Mouse (Mus musculus) Patski (cell line): Measurements from ENCODE around the gene Efl1. TPM values are rescaled to one million over a fixed set of nuclear protein-coding genes. Genes with fewer than 3 reads are reported as not detected.

Experiments used
- ATAC-seq: fragments of 100-300 bp; one replicate; pipeline ENCODE4 v1.8.0; 2021
- CTCF ChIA-PET: fragments of 350-600 bp; sonication (Branson Sonifier 250); formaldehyde crosslinking; loops from one replicate; lab custom pipeline; 2022; ENCODE audit warnings: inconsistent platforms; lab: Charles Lee
- POLR2A ChIA-PET: fragments of 350-600 bp; sonication (Branson Sonifier 250); formaldehyde crosslinking; loops from one replicate; lab custom pipeline; 2022; ENCODE audit warnings: antibody characterized with exemption, inconsistent platforms; lab: Charles Lee
- DNase-seq: peaks from one replicate; pipeline ENCODE4 v3.0.0-alpha.2; 2011; ENCODE audit warnings: low read depth, low spot score
- H3K27me3 ChIP-seq: fragments of 371-371 bp; one replicate; pipeline ENCODE4 v1.5.1; 2021
- CTCF ChIP-seq: fragments of 100-300 bp; IDR thresholded peaks from one replicate; pipeline ENCODE4 v1.5.1; 2021
- in situ Hi-C: fragments of 300-500 bp; cut with MboI; formaldehyde crosslinking; loops from 3 replicates; pipeline ENCODE4 v1.11.1; 2018; ENCODE audit warnings: low pct_unique_long_range_greater_than_20kb, mixed read lengths
- polyA plus RNA-seq: library from polyadenylated mRNA; unstranded; gene quantifications from one replicate; pipeline ENCODE4 v1.2.3, GENCODE M21; 2021

Efl1 gene
- polyA plus RNA-seq, 1 experiment from 2014 or later, result 18.8 TPM

DNA sequence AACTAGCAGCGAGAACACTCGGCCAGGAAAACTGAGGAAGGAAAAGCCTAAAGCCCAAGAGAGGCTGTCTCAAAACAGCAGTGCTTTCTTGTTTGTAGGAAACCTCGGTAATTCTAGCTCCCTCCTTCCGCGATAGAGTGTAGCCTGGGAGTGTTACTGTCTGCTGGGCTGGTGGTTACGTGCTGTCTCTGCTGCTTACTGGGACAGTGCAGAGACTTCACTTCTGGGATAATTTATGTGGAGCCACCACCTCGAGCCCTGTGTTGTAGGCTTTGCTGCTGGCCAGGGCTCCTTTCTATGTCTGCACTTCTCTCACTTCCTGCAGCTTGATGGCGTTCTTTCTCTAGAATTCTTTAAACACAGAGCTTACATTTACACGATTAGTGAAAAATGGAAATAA lies 124.7 kb downstream of the Efl1 start:
- ChIA-PET POLR2A (no interaction called here), CTCF (interaction anchor here (0.8 to 1.6 kb wide), 3 partner anchors 9 to 14 kb away, joined by 3 to 4 read pairs (median 3); no protein-coding TSS in a partner anchor)
- no peak for ATAC-seq
- no peaks in the 10 kb centered on the region for H3K27me3 ChIP-seq
- in situ Hi-C loops, result no loop called here
- no peak for DNase-seq
- TF ChIP-seq CTCF, result no peak

DNA sequence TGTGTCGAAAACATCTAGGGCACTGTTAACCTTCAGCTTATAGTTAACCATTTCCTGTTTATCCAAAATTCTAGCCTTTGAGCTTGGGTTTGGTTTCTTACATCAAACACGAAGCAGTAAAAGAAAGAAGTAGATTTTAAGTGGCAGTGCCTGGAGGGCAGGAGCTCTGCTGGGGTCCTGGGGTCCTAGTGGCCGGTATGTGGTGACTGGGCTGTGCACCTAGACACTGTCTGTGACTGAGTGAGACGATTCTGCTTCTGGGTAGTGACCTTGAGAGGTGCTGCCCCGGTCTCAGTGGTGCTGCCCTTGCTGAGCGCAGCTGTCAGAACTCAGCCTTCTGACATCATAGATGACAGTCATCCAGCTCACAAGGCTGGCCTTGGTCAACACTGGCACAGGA lies 125.5 kb downstream of the Efl1 start:
- no peak for TF ChIP-seq CTCF
- no peaks in the 10 kb centered on the region for H3K27me3 ChIP-seq
- CTCF ChIA-PET, result interaction anchor here (1.4 kb wide), 1 partner anchor 14 kb away, joined by 3 read pairs; no protein-coding TSS in a partner anchor
- in situ Hi-C loops, result no loop called here
- POLR2A ChIA-PET, result no interaction called here
- DNase-seq, result no peak
- ATAC-seq, result no peak

GRCm38 (mm10) chr7:82775090-82775489 lies 126.7 kb downstream of the Efl1 start:
- no peaks in the 10 kb centered on the region for H3K27me3 ChIP-seq
- ChIA-PET CTCF (interaction anchor here (0.6 to 1.4 kb wide), 2 partner anchors 13 to 1170 kb away, joined by 3 read pairs; no protein-coding TSS in a partner anchor), POLR2A (no interaction called here)
- in situ Hi-C loops, result no loop called here
- no peak for DNase-seq
- no peak for ATAC-seq
- TF ChIP-seq CTCF, result no peak

- POLR2A ChIA-PET, result no interaction called here
- in situ Hi-C loops, result no loop called here
- CTCF ChIA-PET, result interaction anchor here (1.3 kb wide), 1 partner anchor 25 kb away, joined by 3 read pairs; no protein-coding TSS in a partner anchor
- DNase-seq (no peak), ATAC-seq (no peak)
- no peaks in the 10 kb centered on the region for H3K27me3 ChIP-seq
- no peak for TF ChIP-seq CTCF
Measured at GRCm38 (mm10) chr7:82783071-82783470, 134.7 kb downstream of the Efl1 start.

- POLR2A ChIA-PET, result no interaction called here
- no peak for ATAC-seq
- no peaks in the 10 kb centered on the region for H3K27me3 ChIP-seq
- CTCF ChIA-PET, result no interaction called here
- in situ Hi-C loops, result no loop called here
- DNase-seq, result no peak
- no peak for TF ChIP-seq CTCF
Measured at GRCm38 (mm10) chr7:82783693-82784092, 135.3 kb downstream of the Efl1 start.

DNA sequence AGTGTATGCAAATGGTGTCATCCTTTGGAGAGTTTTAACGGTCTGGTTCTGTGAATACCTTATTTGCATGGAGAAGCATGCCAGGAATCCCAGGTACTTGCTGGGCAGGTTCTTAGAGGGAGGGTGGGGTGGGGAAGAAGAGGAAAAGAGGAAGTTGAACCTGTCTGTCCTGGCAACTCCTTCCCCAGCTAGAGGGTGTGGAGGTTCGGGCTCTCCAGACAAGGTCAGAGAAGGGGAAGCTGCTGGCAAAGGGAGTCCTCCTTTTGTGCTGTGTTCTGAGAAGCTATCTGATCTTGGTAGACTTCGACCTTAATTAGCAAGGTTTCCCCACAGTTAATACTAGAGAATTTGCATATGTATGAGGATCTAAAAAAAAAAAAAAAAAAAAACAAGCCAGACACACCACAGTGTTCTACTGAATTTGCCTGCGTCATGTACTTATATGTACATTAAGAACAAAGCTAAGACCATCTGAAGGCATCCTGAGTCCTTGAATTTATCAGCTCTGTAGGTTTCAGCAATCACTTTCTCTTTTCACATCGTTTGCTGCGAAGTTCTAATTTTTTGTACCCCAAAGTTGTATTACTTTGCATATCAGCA lies 137.0 kb downstream of the Efl1 start:
- TF ChIP-seq CTCF, result no peak
- no peak for DNase-seq
- no peaks in the 10 kb centered on the region for H3K27me3 ChIP-seq
- CTCF ChIA-PET, result interaction anchor here (0.8 kb wide), 1 partner anchor 10 kb away, joined by 3 read pairs; no protein-coding TSS in a partner anchor
- in situ Hi-C loops, result no loop called here
- POLR2A ChIA-PET, result interaction anchor here (0.7 to 1.1 kb wide), 2 partner anchors 14 to 24 kb away, joined by 3 read pairs; no protein-coding TSS in a partner anchor
- no peak for ATAC-seq

GRCm38 (mm10) chr7:82785970-82786647 lies 137.7 kb downstream of the Efl1 start:
- in situ Hi-C loops, result no loop called here
- DNase-seq (no peak), ATAC-seq (peak; percentile 65)
- no peaks in the 10 kb centered on the region for H3K27me3 ChIP-seq
- ChIA-PET CTCF (interaction anchor here (0.8 kb wide), 1 partner anchor 9 kb away, joined by 3 read pairs; no protein-coding TSS in a partner anchor), POLR2A (interaction anchor here (0.5 to 1.1 kb wide), 2 partner anchors 23 to 30 kb away, joined by 3 read pairs; no protein-coding TSS in a partner anchor)
- no peak for TF ChIP-seq CTCF

- no peaks in the 10 kb centered on the region for H3K27me3 ChIP-seq
- no peak for TF ChIP-seq CTCF
- ChIA-PET CTCF (no interaction called here), POLR2A (no interaction called here)
- ATAC-seq, result no peak
- no peak for DNase-seq
- in situ Hi-C loops, result no loop called here
Measured at GRCm38 (mm10) chr7:82792644-82793043, 144.2 kb downstream of the Efl1 start.

DNA sequence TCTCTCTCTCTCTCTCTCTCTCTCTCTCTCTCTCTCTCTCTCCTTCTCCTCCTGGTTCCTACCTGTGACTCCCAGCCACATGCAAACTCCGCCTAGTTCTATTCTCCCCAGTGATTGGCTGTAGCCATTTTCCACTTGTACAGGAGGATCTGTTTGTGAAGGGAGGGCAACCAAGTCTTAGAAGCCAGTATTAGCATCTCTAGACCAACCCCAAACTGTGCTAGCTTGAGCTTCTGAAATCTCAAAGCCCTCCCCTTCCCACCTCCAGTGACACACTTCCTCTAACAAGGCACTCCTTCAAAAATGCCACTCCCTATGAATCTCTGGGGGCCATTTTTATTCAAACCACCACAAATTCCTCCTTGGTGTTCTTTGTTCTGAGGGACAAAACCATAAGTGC lies 144.7 kb downstream of the Efl1 start:
- no peak for ATAC-seq
- no peak for DNase-seq
- in situ Hi-C loops, result no loop called here
- CTCF ChIA-PET, result no interaction called here
- no peaks in the 10 kb centered on the region for H3K27me3 ChIP-seq
- no peak for TF ChIP-seq CTCF
- POLR2A ChIA-PET, result no interaction called here

DNA sequence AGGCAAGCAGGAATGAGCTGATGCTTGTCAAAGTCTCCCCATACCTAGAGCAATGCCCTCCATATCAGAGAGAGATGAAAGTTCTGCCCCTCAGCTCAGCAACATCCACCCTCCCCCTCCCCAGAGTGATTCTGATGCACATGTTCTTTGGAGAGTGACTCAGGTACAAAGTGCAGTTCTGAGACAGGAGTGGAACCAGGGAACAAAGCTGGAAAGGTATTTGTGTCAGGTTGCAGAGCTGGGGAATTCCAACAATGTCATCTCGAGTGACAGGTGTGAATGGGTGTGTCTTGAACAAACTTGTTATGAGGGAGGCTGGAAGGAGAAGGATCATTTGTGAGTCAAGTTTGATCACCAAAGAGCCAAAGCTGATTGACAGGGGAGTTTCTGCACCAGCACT lies 146.1 kb downstream of the Efl1 start:
- POLR2A ChIA-PET, result no interaction called here
- TF ChIP-seq CTCF, result no peak
- in situ Hi-C loops, result no loop called here
- DNase-seq (no peak), ATAC-seq (no peak)
- CTCF ChIA-PET, result interaction anchor here (1.3 kb wide), 1 partner anchor 26 kb away, joined by 3 read pairs; no protein-coding TSS in a partner anchor
- H3K27me3 ChIP-seq, result no peaks in the 10 kb centered on the region

DNA sequence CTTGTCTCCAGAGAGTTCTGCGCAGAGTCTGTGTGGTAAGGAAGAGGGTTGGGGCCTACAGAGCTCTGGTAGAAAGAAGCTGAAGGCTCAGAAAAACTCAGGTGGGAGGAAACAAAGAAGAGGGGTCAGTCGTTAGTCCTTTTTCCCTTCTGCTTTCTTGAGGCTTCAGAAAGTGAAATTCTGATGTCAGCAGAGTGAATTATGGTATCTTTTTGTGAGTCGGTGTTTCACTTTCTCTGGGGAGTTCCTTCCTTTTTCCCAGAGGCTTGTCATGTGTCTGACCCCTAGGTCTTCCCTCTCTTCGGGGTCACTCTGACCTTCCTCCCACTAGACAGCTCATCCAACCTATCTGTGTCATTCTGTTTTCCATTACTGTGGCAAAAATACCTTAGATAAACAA lies 153.8 kb downstream of the Efl1 start:
- POLR2A ChIA-PET, result no interaction called here
- in situ Hi-C loops, result no loop called here
- CTCF ChIA-PET, result no interaction called here
- ATAC-seq, result no peak
- no peak for TF ChIP-seq CTCF
- DNase-seq, result no peak
- H3K27me3 ChIP-seq, result no peaks in the 10 kb centered on the region
